ENCODE assay signal across 24 mouse cellular contexts in genomic region chr6:37486502-37486901, GRCm38 (mm10). TPM values are rescaled to one million over a fixed set of nuclear protein-coding genes. Genes with fewer than 3 reads are reported as not detected.
DNase-seq lines count a peak whose midpoint lies in the region; ATAC-seq and TF ChIP-seq lines count a peak whose summit lies in the region.
"Had no signal": no experiment of that assay in that cellular context is flagged by ENCODE, and none has a peak within 500 bp of the region (broad histone marks: within the 10 kb centered on the region; RNA-seq: fewer than 3 reads in every experiment).

No protein-coding gene starts in this region.

- ATAC-seq in lung, postnatal 0 days, result no peak
- ATAC-seq in stomach, embryonic 16.5 days (ENCODE audit: insufficient read depth, low FRiP score), result 0 out of 2 replicates have a peak, but pooled peaks have one; percentile 56
- no peak for ATAC-seq in midbrain, embryonic 11.5 days (ENCODE audit: low FRiP score)
- ATAC-seq: forebrain, embryonic 14.5 days had no signal

- H3K4me3 ChIP-seq in lung, postnatal 0 days (ENCODE audit: low read depth, low read length), result no peak overlapping the region
- H3K4me3 ChIP-seq in lung, adult 2 months (replicated peaks; ENCODE audit: extremely low read depth, low read depth, low read length), result no peak overlapping the region
- no peak overlapping the region for H3K4me3 ChIP-seq in stomach, embryonic 16.5 days (replicated peaks; ENCODE audit: low read length)
- no peak overlapping the region for H3K4me3 ChIP-seq in midbrain, embryonic 11.5 days (ENCODE audit: low read depth, low read length)
- H3K4me3 ChIP-seq: embryonic facial prominence, embryonic 15.5 days; erythroblast, embryonic 14.5 days; forebrain, embryonic 10.5 days; heart, embryonic 10.5 days; hindbrain, embryonic 13.5 days had no signal

- H3K9me3 ChIP-seq in lung, postnatal 0 days (ENCODE audit: low read length), result no peaks in the 10 kb centered on the region
- no peaks in the 10 kb centered on the region for H3K9me3 ChIP-seq in stomach, embryonic 16.5 days (replicated peaks; ENCODE audit: control insufficient read depth, low read length)
- H3K9me3 ChIP-seq in midbrain, embryonic 11.5 days (ENCODE audit: control insufficient read depth, low read length), result no peaks in the 10 kb centered on the region
- H3K9me3 ChIP-seq: embryonic facial prominence, embryonic 15.5 days; forebrain, embryonic 10.5 days; heart, embryonic 10.5 days; hindbrain, embryonic 13.5 days had no signal

- DNase-seq in lung, postnatal 0 days (ENCODE audit: low spot score), result peak; percentile 39
- no peak for DNase-seq in lung, adult 2 months
- DNase-seq in MN1 (ENCODE audit: low spot score), result peak; percentile 17
- peak; percentile 40 to 51 for DNase-seq in urinary bladder, postnatal 36 days (ENCODE audit: low spot score in 2 of 2)
- DNase-seq in midbrain, embryonic 11.5 days (ENCODE audit: low spot score, missing footprints), result no peak
- no peak for DNase-seq in right cerebral cortex, postnatal 36 days (ENCODE audit: low spot score in 2 of 2)
- DNase-seq: adrenal gland, postnatal 10 days; cerebellum, adult 11 months; cerebellum, adult 8-10 months; cerebellum, postnatal 14 days; embryo, embryonic 11 days; gastrocnemius, postnatal 36 days; heart, adult 18-20 months; heart, postnatal 10 days had no signal

- H3K9ac ChIP-seq in lung, postnatal 0 days (replicated peaks; ENCODE audit: low read depth), result no peak overlapping the region
- H3K9ac ChIP-seq in stomach, embryonic 16.5 days (ENCODE audit: low read length), result no peak overlapping the region
- H3K9ac ChIP-seq in midbrain, embryonic 11.5 days (ENCODE audit: low read length), result no peak overlapping the region
- H3K9ac ChIP-seq: embryonic facial prominence, embryonic 15.5 days; hindbrain, embryonic 13.5 days had no signal

- no peaks in the 10 kb centered on the region for H3K4me1 ChIP-seq in lung, postnatal 0 days (ENCODE audit: insufficient read depth, low read depth, low read length)
- H3K4me1 ChIP-seq in lung, adult 2 months (ENCODE audit: control insufficient read depth, insufficient read depth, low read length), result no peaks in the 10 kb centered on the region
- H3K4me1 ChIP-seq in stomach, embryonic 16.5 days (ENCODE audit: control insufficient read depth, insufficient read depth, low read length), result no peaks in the 10 kb centered on the region
- no peaks in the 10 kb centered on the region for H3K4me1 ChIP-seq in midbrain, embryonic 11.5 days (ENCODE audit: control insufficient read depth, insufficient read depth, low read length)
- H3K4me1 ChIP-seq: embryonic facial prominence, embryonic 15.5 days; forebrain, embryonic 10.5 days; heart, embryonic 10.5 days; hindbrain, embryonic 13.5 days had no signal

- no peak for TF ChIP-seq POLR2A in lung, adult 2 months (IDR thresholded peaks at IDR 0.05; ENCODE audit: borderline replicate concordance, extremely low read depth, low read depth, low read length)

- H3K27me3 ChIP-seq in lung, postnatal 0 days (replicated peaks; ENCODE audit: insufficient read depth, low read length), result no peaks in the 10 kb centered on the region
- H3K27me3 ChIP-seq in stomach, embryonic 16.5 days (ENCODE audit: control insufficient read depth, insufficient read depth, low read length), result no peaks in the 10 kb centered on the region
- no peaks in the 10 kb centered on the region for H3K27me3 ChIP-seq in midbrain, embryonic 11.5 days (ENCODE audit: control insufficient read depth, insufficient read depth, low read length)
- H3K27me3 ChIP-seq: embryonic facial prominence, embryonic 15.5 days; hindbrain, embryonic 13.5 days had no signal

- TF ChIP-seq EP300 in lung, postnatal 0 days (IDR thresholded peaks at IDR 0.05), result no peak

- WGBS in lung, postnatal 0 days, result 54% methylated on average over 4 of the region's 4 CpGs
- 76% methylated on average over 4 of the region's 4 CpGs for WGBS in lung, adult 2 months
- 64% methylated on average over 4 of the region's 4 CpGs for WGBS in stomach, embryonic 16.5 days
- 91% methylated on average over 4 of the region's 4 CpGs for WGBS in midbrain, embryonic 11.5 days

- no peak overlapping the region for H3K27ac ChIP-seq in lung, postnatal 0 days (ENCODE audit: low read length)
- H3K27ac ChIP-seq in stomach, embryonic 16.5 days (ENCODE audit: low read length), result peak overlapping the region; percentile 15; the same call in 1 of the 2 replicates
- no peak overlapping the region for H3K27ac ChIP-seq in midbrain, embryonic 11.5 days (ENCODE audit: low read depth, low read length)
- H3K27ac ChIP-seq: embryonic facial prominence, embryonic 15.5 days; forebrain, embryonic 10.5 days; heart, embryonic 10.5 days; hindbrain, embryonic 13.5 days had no signal

- no peak overlapping the region for H3K4me2 ChIP-seq in lung, postnatal 0 days (replicated peaks; ENCODE audit: low read depth, low read length)
- H3K4me2 ChIP-seq in stomach, embryonic 16.5 days (ENCODE audit: low read depth, low read length), result no peak overlapping the region
- H3K4me2 ChIP-seq in midbrain, embryonic 11.5 days, result no peak overlapping the region
- H3K4me2 ChIP-seq: embryonic facial prominence, embryonic 15.5 days; hindbrain, embryonic 13.5 days had no signal

- no peaks in the 10 kb centered on the region for H3K36me3 ChIP-seq in lung, postnatal 0 days (ENCODE audit: insufficient read depth, low read length)
- H3K36me3 ChIP-seq in stomach, embryonic 16.5 days (ENCODE audit: control insufficient read depth, insufficient read depth, low read length), result no peaks in the 10 kb centered on the region
- no peaks in the 10 kb centered on the region for H3K36me3 ChIP-seq in midbrain, embryonic 11.5 days (ENCODE audit: control insufficient read depth, insufficient read depth, low read length)
- H3K36me3 ChIP-seq: embryonic facial prominence, embryonic 15.5 days; forebrain, embryonic 10.5 days; heart, embryonic 10.5 days; hindbrain, embryonic 13.5 days had no signal

- no peak for TF ChIP-seq CTCF in lung, postnatal 0 days (IDR thresholded peaks at IDR 0.05)
- no peak for TF ChIP-seq CTCF in lung, adult 2 months (IDR thresholded peaks at IDR 0.05; ENCODE audit: insufficient read depth, low read length)

RNA-seq across cellular contexts. Expression of gene Akr1d1, which starts 43.5 kb away (rescaled TPM):
- polyA plus RNA-seq in lung, postnatal 0 days (2015; fragmentation: Nextera tagmentation; extraction: Ambion mirVana), result not detected in 2 replicates
- polyA plus RNA-seq in lung, adult 2 months (2012; rRNA removed), result 0.04 TPM in 1 of 2 replicates, not detected in the other
- 0.56 and 0.76 TPM in 2 replicates for polyA plus RNA-seq in stomach, embryonic 16.5 days (2015; fragmentation: Nextera tagmentation; extraction: Ambion mirVana)
- polyA plus RNA-seq in midbrain, embryonic 11.5 days (2014; fragmentation: Nextera tagmentation; extraction: Ambion mirVana), result not detected in 2 replicates
- polyA plus RNA-seq: brain, embryonic 14.5 days; embryonic facial prominence, embryonic 11.5 days; erythroblast, embryonic 14.5 days; forebrain, embryonic 10.5 days; forebrain, embryonic 14.5 days; heart, embryonic 10.5 days; heart, embryonic 14.5 days; hindbrain, embryonic 13.5 days had no signal

RNA-seq across cellular contexts. Expression of gene Creb3l2, which starts 44.6 kb away (rescaled TPM):
- 23.6 and 23.8 TPM in 2 replicates for polyA plus RNA-seq in lung, postnatal 0 days (2015; fragmentation: Nextera tagmentation; extraction: Ambion mirVana)
- 21.0 and 24.1 TPM in 2 replicates for polyA plus RNA-seq in lung, adult 2 months (2012; rRNA removed)
- 18.6 and 20.3 TPM in 2 replicates for polyA plus RNA-seq in stomach, embryonic 16.5 days (2015; fragmentation: Nextera tagmentation; extraction: Ambion mirVana)
- polyA plus RNA-seq in midbrain, embryonic 11.5 days (2014; fragmentation: Nextera tagmentation; extraction: Ambion mirVana), result 4.9 and 5.5 TPM in 2 replicates

Comparison
In these comparisons a context has a peak if more than half of its experiments do, and no peak if none do; other contexts are left out.
1. DNase-seq: peak in lung, postnatal 0 days (single experiment), MN1 (single experiment) and urinary bladder, postnatal 36 days (2 of 2); none in lung, adult 2 months (single experiment), midbrain, embryonic 11.5 days (single experiment) and right cerebral cortex, postnatal 36 days (0 of 2).